Mouse (Mus musculus) cortical plate, adult 2 months (tissue): ENCODE measurements around the gene Gm42878.
"Not testable (repeated sequence)": the region's sequence is repeated elsewhere in the genome, so short reads cannot be mapped to it uniquely, and the experiment has no call there.

Source experiments
- CTCF ChIP-seq: fragments of 200-500 bp; IDR thresholded peaks from 2 replicates; pipeline ENCODE4 v1.5.1; 2011; ENCODE audit warnings: mild to moderate bottlenecking, control low read depth, low read length; ENCODE audit not compliant: insufficient read depth; ENCODE audit errors: extremely low read depth
- POLR2A ChIP-seq: fragments of 200-500 bp; IDR thresholded peaks from 2 replicates; pipeline ENCODE4 v1.6.1; 2011; ENCODE audit warnings: mild to moderate bottlenecking, low read length, control low read depth; ENCODE audit not compliant: insufficient read depth; ENCODE audit errors: extremely low read depth

DNA sequence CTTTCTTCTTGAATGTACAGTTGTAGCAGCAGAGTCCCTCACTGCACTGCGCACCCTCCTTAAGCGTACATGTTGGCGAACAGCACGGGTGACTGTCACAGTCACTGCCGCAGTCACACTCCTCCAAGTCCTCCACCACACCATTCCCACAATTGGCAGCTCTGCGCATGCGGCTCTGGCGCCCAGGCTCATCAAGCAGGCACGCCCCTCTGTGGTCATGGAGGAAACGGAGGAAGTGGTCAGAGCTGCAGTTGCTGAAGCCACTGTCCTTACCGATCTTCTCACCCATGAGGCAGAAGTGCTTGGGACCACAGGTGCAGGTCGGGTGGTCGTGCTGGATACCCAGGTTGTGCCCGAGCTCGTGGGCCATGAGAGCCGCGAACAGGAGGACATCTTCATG lies 25.5 kb downstream of the Gm42878 start:
- not testable (repeated sequence) for TF ChIP-seq CTCF, POLR2A
